Mouse (Mus musculus): ENCODE measurements around the gene Ferd3l. TPM values are rescaled to one million over a fixed set of nuclear protein-coding genes. Genes with fewer than 3 reads are reported as not detected.

Ferd3l gene
- not detected for total RNA-seq (2018; cell fraction: chromatin; rRNA removed)
- not detected for total RNA-seq (2018; cell fraction: cytosol; rRNA removed)
- not detected for total RNA-seq (2018; cell fraction: nucleus; rRNA removed)
- not detected in 3 replicates for polyA plus RNA-seq (2018)

GRCm38 (mm10) chr12:33928331-33929192 lies at the start of gene Ferd3l:
Gene Ferd3l (plus strand): TSS chr12:33928425.
- no peaks in the 10 kb centered on the region for H3K79me2 ChIP-seq (ENCODE audit: inconsistent target)
- H3K36me3 ChIP-seq (ENCODE audit: inconsistent target), result no peaks in the 10 kb centered on the region
- H3K4me3 ChIP-seq (ENCODE audit: inconsistent target), result no peak within 1 kb of the TSS
- 4% methylated on average over 39 of the region's 39 CpGs for WGBS (ENCODE audit: missing documents)
- H3K27ac ChIP-seq, result no peak within 1 kb of the TSS

GRCm38 (mm10) chr12:33893956-33894355 lies 34.3 kb upstream of the Ferd3l start:
- 36% methylated on average over 2 of the region's 2 CpGs for WGBS (ENCODE audit: missing documents)
- no peak overlapping the region for H3K27ac ChIP-seq
- no peaks in the 10 kb centered on the region for H3K79me2 ChIP-seq (ENCODE audit: inconsistent target)
- no peak overlapping the region for H3K4me3 ChIP-seq (ENCODE audit: inconsistent target)
- no peaks in the 10 kb centered on the region for H3K36me3 ChIP-seq (ENCODE audit: inconsistent target)

GRCm38 (mm10) chr12:33894621-33895020 lies 33.6 kb upstream of the Ferd3l start:
- no peak overlapping the region for H3K4me3 ChIP-seq (ENCODE audit: inconsistent target)

GRCm38 (mm10) chr12:33926751-33927150 lies 1.5 kb upstream of the Ferd3l start:
- 16% methylated on average over 3 of the region's 3 CpGs for WGBS (ENCODE audit: missing documents)
- no peaks in the 10 kb centered on the region for H3K79me2 ChIP-seq (ENCODE audit: inconsistent target)

More at GRCm38 (mm10) chr12:33894621-33895020, 33.6 kb upstream of the Ferd3l start:
- Histone ChIP-seq H3K79me2 (ENCODE audit: inconsistent target) (no peaks in the 10 kb centered on the region), H3K36me3 (ENCODE audit: inconsistent target) (no peaks in the 10 kb centered on the region), H3K27ac (no peak overlapping the region)
- WGBS (ENCODE audit: missing documents), result 68% methylated on average over 1 of the region's 1 CpGs

GRCm38 (mm10) chr12:33927334-33928098 lies 709 bp upstream of the Ferd3l start:
- H3K36me3 ChIP-seq (ENCODE audit: inconsistent target), result no peaks in the 10 kb centered on the region
- H3K4me3 ChIP-seq (ENCODE audit: inconsistent target), result no peak overlapping the region
- 5% methylated on average over 15 of the region's 15 CpGs for WGBS (ENCODE audit: missing documents)
- H3K79me2 ChIP-seq (ENCODE audit: inconsistent target), result no peaks in the 10 kb centered on the region
- no peak overlapping the region for H3K27ac ChIP-seq

More at GRCm38 (mm10) chr12:33926751-33927150, 1.5 kb upstream of the Ferd3l start:
- Histone ChIP-seq H3K4me3 (ENCODE audit: inconsistent target) (no peak overlapping the region), H3K27ac (no peak overlapping the region), H3K36me3 (ENCODE audit: inconsistent target) (no peaks in the 10 kb centered on the region)

GRCm38 (mm10) chr12:33952843-33953242 lies 24.6 kb downstream of the Ferd3l start:
- 17% methylated on average over 3 of the region's 3 CpGs for WGBS (ENCODE audit: missing documents)
- Histone ChIP-seq H3K27ac (no peak overlapping the region), H3K4me3 (ENCODE audit: inconsistent target) (no peak overlapping the region), H3K79me2 (ENCODE audit: inconsistent target) (no peaks in the 10 kb centered on the region), H3K36me3 (ENCODE audit: inconsistent target) (no peaks in the 10 kb centered on the region)

GRCm38 (mm10) chr12:33954931-33955565 lies 26.8 kb downstream of the Ferd3l start:
- no peaks in the 10 kb centered on the region for H3K79me2 ChIP-seq (ENCODE audit: inconsistent target)
- no peak overlapping the region for H3K27ac ChIP-seq
- WGBS (ENCODE audit: missing documents), result 21% methylated on average over 8 of the region's 8 CpGs
- no peaks in the 10 kb centered on the region for H3K36me3 ChIP-seq (ENCODE audit: inconsistent target)
- no peak overlapping the region for H3K4me3 ChIP-seq (ENCODE audit: inconsistent target)

- Histone ChIP-seq H3K27ac (no peak overlapping the region), H3K36me3 (ENCODE audit: inconsistent target) (no peaks in the 10 kb centered on the region), H3K79me2 (ENCODE audit: inconsistent target) (no peaks in the 10 kb centered on the region), H3K4me3 (ENCODE audit: inconsistent target) (no peak overlapping the region)
- WGBS (ENCODE audit: missing documents), result 8% methylated on average over 26 of the region's 28 CpGs
Observed at GRCm38 (mm10) chr12:33955606-33956295, 27.5 kb downstream of the Ferd3l start.

GRCm38 (mm10) chr12:33956576-33957399 lies 28.6 kb downstream of the Ferd3l start:
- WGBS (ENCODE audit: missing documents), result 6% methylated on average over 37 of the region's 43 CpGs
- no peaks in the 10 kb centered on the region for H3K79me2 ChIP-seq (ENCODE audit: inconsistent target)
- H3K36me3 ChIP-seq (ENCODE audit: inconsistent target), result no peaks in the 10 kb centered on the region
- no peak overlapping the region for H3K27ac ChIP-seq
- no peak overlapping the region for H3K4me3 ChIP-seq (ENCODE audit: inconsistent target)

- Histone ChIP-seq H3K4me3 (ENCODE audit: inconsistent target) (no peak within 1 kb of the TSS), H3K27ac (no peak within 1 kb of the TSS)
- 4% methylated on average over 50 of the region's 105 CpGs for WGBS (ENCODE audit: missing documents)
Observed at GRCm38 (mm10) chr12:33957400-33958240, 29.4 kb downstream of the Ferd3l start, which contains the start of gene Twist1. Gene Twist1 (plus strand): TSS chr12:33957671.

GRCm38 (mm10) chr12:33958241-33959194 lies 30.3 kb downstream of the Ferd3l start:
- Histone ChIP-seq H3K79me2 (ENCODE audit: inconsistent target) (no peaks in the 10 kb centered on the region), H3K27ac (no peak overlapping the region), H3K36me3 (ENCODE audit: inconsistent target) (no peaks in the 10 kb centered on the region), H3K4me3 (ENCODE audit: inconsistent target) (no peak overlapping the region)
- WGBS (ENCODE audit: missing documents), result 2% methylated on average over 50 of the region's 56 CpGs

More at GRCm38 (mm10) chr12:33957400-33958240, 29.4 kb downstream of the Ferd3l start, which contains the start of gene Twist1:
- Histone ChIP-seq H3K36me3 (ENCODE audit: inconsistent target) (no peaks in the 10 kb centered on the region), H3K79me2 (ENCODE audit: inconsistent target) (no peaks in the 10 kb centered on the region)

GRCm38 (mm10) chr12:33959206-33959605 lies 31.0 kb downstream of the Ferd3l start:
- WGBS (ENCODE audit: missing documents), result 19% methylated on average over 6 of the region's 6 CpGs
- no peak overlapping the region for H3K27ac ChIP-seq
- no peaks in the 10 kb centered on the region for H3K79me2 ChIP-seq (ENCODE audit: inconsistent target)
- no peak overlapping the region for H3K4me3 ChIP-seq (ENCODE audit: inconsistent target)
- H3K36me3 ChIP-seq (ENCODE audit: inconsistent target), result no peaks in the 10 kb centered on the region

Measured in macrophage (primary cell).